Mouse (Mus musculus): ENCODE measurements at regions not wholly inside any gene's neighbourhood (a gene's known extent, or its start where the extent isn't known, plus 50 kb on each side); places are given as distances from the start of the nearest gene placed in this dataset.

- no peak for DNase-seq (ENCODE audit: extremely low read depth, low read depth, low spot score)
Measured at GRCm38 (mm10) chr1:184539818-184540217, 192.6 kb downstream of the Hlx start.

- DNase-seq (ENCODE audit: extremely low read depth, low read depth, low spot score), result no peak
Measured at GRCm38 (mm10) chr1:184536311-184537200, 195.9 kb downstream of the Hlx start.

GRCm38 (mm10) chr1:184535691-184536090 is 196.7 kb downstream of the Hlx start:
- no peak for DNase-seq (ENCODE audit: extremely low read depth, low read depth, low spot score)

- DNase-seq (ENCODE audit: extremely low read depth, low read depth, low spot score), result no peak
Measured at GRCm38 (mm10) chr1:184534511-184534910, 197.9 kb downstream of the Hlx start.

GRCm38 (mm10) chr1:184533870-184534269 is 198.5 kb downstream of the Hlx start:
- no peak for DNase-seq (ENCODE audit: extremely low read depth, low read depth, low spot score)

GRCm38 (mm10) chr1:184532488-184533055 is 199.8 kb downstream of the Hlx start:
- no peak for DNase-seq (ENCODE audit: extremely low read depth, low read depth, low spot score)

GRCm38 (mm10) chr1:184530606-184531320 is 201.7 kb downstream of the Hlx start:
- DNase-seq (ENCODE audit: extremely low read depth, low read depth, low spot score), result no peak

GRCm38 (mm10) chr1:184525740-184526139 is 206.7 kb downstream of the Hlx start:
- DNase-seq (ENCODE audit: extremely low read depth, low read depth, low spot score), result no peak

- DNase-seq (ENCODE audit: extremely low read depth, low read depth, low spot score), result no peak
Measured at GRCm38 (mm10) chr1:184519551-184519950, 212.9 kb downstream of the Hlx start.

- DNase-seq (ENCODE audit: extremely low read depth, low read depth, low spot score), result no peak
Measured at GRCm38 (mm10) chr1:184504663-184505062, 227.8 kb downstream of the Hlx start.

GRCm38 (mm10) chr1:184503827-184504355 is 228.5 kb downstream of the Hlx start:
- no peak for DNase-seq (ENCODE audit: extremely low read depth, low read depth, low spot score)

- no peak for DNase-seq (ENCODE audit: extremely low read depth, low read depth, low spot score)
Measured at GRCm38 (mm10) chr1:184500702-184501101, 231.7 kb downstream of the Hlx start.

- DNase-seq (ENCODE audit: extremely low read depth, low read depth, low spot score), result no peak
Measured at GRCm38 (mm10) chr1:184498909-184499525, 233.4 kb downstream of the Hlx start.

GRCm38 (mm10) chr1:184497007-184497406 is 235.4 kb downstream of the Hlx start:
- no peak for DNase-seq (ENCODE audit: extremely low read depth, low read depth, low spot score)

GRCm38 (mm10) chr1:184493811-184494210 is 238.6 kb downstream of the Hlx start:
- DNase-seq (ENCODE audit: extremely low read depth, low read depth, low spot score), result no peak

- no peak for DNase-seq (ENCODE audit: extremely low read depth, low read depth, low spot score)
Measured at GRCm38 (mm10) chr1:184492115-184492514, 240.3 kb downstream of the Hlx start.

GRCm38 (mm10) chr1:184491252-184491651 is 241.2 kb downstream of the Hlx start:
- no peak for DNase-seq (ENCODE audit: extremely low read depth, low read depth, low spot score)

- no peak for DNase-seq (ENCODE audit: extremely low read depth, low read depth, low spot score)
Measured at GRCm38 (mm10) chr1:184487409-184487808, 245.0 kb downstream of the Hlx start.

- DNase-seq (ENCODE audit: extremely low read depth, low read depth, low spot score), result no peak
Measured at GRCm38 (mm10) chr1:184484801-184485200, 247.6 kb downstream of the Hlx start.

GRCm38 (mm10) chr1:184483371-184483770 is 249.0 kb downstream of the Hlx start:
- no peak for DNase-seq (ENCODE audit: extremely low read depth, low read depth, low spot score)

GRCm38 (mm10) chr1:184482026-184482425 is 250.4 kb downstream of the Hlx start:
- no peak for DNase-seq (ENCODE audit: extremely low read depth, low read depth, low spot score)

Data from fat pad, adult 2 months (tissue).